Comparison of ENCODE assay signal across 1 mouse cellular context in genomic region chr4:59803358-59803757, GRCm38 (mm10).
TF ChIP-seq lines count a peak whose summit lies in the region.

No protein-coding gene starts in this region.

TF ChIP-seq in MEL, 35 proteins besides CTCF, POLR2A, EP300 and RAD21 (continued from another document):
- TF ChIP-seq NELFE (IDR thresholded peaks at IDR 0.05; ENCODE audit: low read depth, low read length), result peak; percentile 48
- TF ChIP-seq SMC3 (IDR thresholded peaks at IDR 0.05; ENCODE audit: low read depth, low read length), result no peak
- TF ChIP-seq HCFC1 (IDR thresholded peaks at IDR 0.05; ENCODE audit: low read depth, low read length), result 0 out of 2 replicates have a peak, but pooled peaks have one; percentile 33
- TF ChIP-seq ELF1 (IDR thresholded peaks at IDR 0.05; ENCODE audit: low read depth, low read length), result peak; percentile 62; the same call in 1 of the 2 replicates
- TF ChIP-seq USF1 (IDR thresholded peaks at IDR 0.05; ENCODE audit: low read depth, low read length), result peak; percentile 85
- no peak for TF ChIP-seq POLR2AphosphoS2 (IDR thresholded peaks at IDR 0.05; ENCODE audit: low read length)
- TF ChIP-seq MAFK (IDR thresholded peaks at IDR 0.05; ENCODE audit: borderline replicate concordance, low read depth, low read length), result no peak
- TF ChIP-seq JUND (IDR thresholded peaks at IDR 0.05; ENCODE audit: low read depth, low read length), result 0 out of 2 replicates have a peak, but pooled peaks have one; percentile 4
- TF ChIP-seq ZC3H11A (IDR thresholded peaks at IDR 0.05; ENCODE audit: low read depth, low read length), result no peak
- TF ChIP-seq MAZ (IDR thresholded peaks at IDR 0.05; ENCODE audit: low read depth, low read length), result no peak
